Mouse (Mus musculus) layer of hippocampus, postnatal 36 days (tissue): Measurements from ENCODE around the gene Rcor2. TPM values are rescaled to one million over a fixed set of nuclear protein-coding genes. Genes with fewer than 3 reads are reported as not detected.

Source experiments
- DNase-seq, 2 experiments: peaks; one replicate each; pipeline ENCODE4 v3.0.0; 2022
- total RNA-seq, 2 experiments: library from RNA; stranded (reverse); gene quantifications; 2 replicates each; pipeline ENCODE4 v1.2.3; 2021

Rcor2 gene
- total RNA-seq, 2 experiments from 2014 or later: 17.5 to 18.7 TPM

DNA sequence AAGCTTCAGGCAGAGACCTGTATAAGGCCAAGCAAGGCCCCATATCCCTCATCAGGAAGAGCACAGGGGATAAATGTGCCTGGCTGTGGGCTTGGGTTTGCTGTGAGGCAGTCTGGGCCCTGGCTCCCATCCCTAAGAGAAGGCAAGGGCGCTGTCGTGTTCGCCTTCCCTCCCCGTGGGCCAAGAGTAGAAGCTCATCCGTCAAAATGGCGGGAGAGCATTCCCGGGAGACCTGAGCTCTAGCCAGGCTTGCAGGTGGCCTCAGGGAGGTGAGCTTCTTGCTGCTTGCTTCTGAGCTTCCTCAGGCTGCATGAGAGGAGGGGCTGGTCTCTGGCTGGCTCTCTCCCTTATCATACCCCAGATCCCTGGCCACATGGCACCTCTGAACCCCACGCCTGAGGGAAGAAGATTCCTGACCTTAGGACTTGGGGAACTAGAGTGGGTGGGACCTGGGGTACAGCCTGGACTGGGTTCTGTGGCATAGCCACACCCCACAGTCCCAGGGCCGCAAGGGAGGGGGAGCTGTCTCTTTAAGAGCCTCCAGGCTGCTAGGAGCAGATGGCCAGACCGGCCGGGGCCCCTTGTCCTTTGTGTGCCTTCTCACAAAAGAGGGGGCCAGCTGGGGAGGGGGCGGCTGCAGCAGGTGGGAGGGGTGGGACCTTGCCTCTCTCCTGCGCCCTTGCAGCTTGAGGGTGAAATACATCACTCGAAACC, 1.5 kb upstream of the Rcor2 start:
- no peak for DNase-seq

DNA sequence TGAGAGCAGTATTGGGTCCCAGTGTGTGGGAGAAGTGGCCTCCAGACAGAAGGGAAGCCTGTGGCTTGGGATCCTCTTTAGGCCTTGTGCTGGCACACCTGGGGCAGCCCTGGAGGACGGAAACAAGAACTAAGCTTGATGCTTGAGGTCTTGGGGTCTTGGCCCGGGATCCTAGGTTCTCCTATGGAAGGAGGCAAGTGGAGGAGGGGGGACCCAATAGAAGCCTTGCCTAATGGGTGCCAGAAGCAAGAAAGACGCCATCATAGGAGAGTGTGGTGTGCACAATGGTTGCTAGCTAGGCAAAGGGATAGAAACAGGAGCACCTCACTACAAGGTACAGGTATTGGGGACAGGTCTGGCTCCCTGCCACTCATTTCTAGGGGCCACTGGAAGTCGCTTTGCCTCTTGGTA, 699 bp upstream of the Rcor2 start:
- peak in 1 of 2 experiments; percentile 7 for DNase-seq

DNA sequence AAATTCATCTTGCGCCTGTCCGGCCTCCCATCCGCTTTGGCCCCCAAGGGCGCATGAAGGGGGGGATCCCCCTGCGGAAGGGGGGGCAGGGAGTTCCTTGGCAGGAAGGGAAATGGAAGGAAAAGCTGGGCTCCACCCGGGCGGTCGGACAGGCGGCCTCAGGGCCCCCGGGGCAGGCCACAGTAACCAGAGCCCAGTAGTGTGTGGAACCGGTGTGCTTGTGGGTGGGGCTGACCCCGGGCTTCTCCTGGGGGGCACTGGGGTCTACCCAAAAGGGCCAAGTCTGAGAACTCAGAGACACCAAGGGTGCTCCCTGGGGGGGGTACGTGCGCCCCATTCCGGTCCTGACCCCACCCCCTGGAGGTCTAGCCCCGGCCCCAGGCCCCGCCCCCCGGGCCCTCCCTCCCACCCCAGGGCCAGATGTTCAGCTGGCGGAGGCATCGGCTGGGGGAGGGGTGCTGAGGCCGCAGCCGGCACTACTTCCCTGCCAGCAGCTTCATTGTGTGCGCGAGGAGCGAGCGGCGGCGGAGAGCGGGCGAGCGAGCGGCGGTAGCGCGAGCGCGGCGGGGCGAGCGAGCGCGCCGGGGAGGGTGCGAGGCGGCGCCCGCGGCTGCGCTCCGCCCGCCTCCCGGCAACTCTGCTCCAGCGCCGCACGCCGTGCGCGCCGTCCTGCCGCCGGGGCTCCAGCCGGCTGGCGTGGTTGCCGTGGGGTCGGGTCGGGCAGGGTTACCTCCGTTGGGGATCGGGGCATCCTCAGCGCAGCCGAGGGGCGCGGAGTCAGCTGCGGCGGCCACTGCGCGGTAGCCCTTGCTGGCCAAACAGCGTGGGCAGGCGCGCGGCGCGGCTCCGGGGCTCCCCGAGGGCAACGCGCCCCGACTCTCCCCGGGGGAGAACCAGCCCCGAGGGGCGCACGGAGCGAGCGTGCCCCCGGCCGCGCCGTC, 926 bp downstream of the Rcor2 start:
- peak; percentile 71 to 73 for DNase-seq

DNA sequence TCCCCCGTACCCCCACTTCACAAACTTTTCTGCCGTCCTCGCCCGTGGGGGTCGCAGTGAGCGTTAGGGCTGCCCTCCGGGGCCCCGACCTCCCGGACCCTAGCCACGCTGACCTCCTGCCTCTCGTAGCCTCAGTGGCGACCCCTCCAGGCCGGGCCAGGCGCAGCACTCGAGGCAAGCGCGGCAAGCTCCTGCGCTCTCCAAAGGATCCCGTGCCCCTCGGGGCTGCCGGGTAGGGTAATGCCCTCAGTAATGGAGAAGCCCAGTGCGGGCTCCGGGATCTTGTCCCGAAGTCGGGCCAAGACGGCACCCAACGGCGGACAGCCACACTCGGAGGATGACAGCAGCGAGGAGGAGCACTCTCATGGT, 1.6 kb downstream of the Rcor2 start:
- peak; percentile 53 to 67 for DNase-seq

DNA sequence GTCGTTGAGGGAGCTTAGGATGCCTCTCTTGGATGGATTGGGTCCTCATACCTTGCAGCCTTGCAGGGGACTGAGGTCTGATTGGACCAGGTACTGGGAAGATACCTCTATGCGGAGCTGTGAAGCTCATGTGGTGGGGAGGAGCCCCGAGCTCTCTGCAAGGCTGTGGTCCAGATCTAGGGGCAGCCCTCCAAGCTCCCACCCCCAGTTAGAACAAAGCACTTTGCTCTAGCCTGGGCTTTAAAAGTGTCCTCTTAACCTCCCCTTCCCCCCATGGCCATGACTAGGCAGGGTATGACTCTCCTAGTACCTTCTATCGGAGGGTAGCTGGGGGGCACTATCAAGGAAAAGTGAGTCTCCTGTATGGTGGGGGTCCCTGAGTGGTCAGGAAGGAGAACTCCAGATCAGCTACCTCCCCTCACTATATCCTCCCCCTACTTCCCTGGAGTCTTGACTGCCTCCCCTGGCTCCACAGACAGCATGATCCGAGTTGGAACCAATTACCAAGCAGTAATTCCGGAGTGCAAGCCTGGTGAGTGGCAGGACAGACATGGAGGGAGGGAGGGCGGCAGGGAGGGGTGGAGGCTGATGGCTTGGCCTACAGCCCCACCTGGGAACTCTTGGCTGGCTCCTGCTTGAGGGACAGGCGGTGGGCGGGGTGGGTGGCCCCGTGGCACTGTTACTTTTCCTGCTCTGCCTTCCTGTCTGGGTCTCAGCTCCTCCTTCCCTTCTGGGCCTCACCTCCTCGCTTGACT, 2.3 kb downstream of the Rcor2 start:
- peak in 1 of 2 experiments; percentile 16 for DNase-seq

DNA sequence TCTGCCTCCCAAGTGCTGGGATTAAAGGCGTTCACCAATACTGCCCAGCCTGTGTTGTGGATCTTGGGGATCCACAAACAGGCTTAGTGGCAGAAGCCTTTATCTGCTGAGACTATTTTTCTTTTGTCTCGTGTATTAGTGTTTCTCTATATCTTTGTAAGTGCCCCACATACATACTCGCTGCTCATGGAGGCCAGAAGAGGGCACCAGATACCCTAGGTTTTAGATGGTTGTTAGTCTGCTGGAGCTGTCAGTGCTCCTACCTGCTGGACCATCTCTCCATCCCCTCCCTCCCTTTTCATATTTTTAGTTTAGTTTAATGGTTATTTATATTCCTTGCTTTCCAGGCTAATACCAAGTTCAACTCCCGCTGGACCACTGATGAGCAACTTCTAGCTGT, 6.4 kb downstream of the Rcor2 start:
- DNase-seq: no peak

- peak; percentile 73 for DNase-seq
These were observed 7.3 kb downstream of the Rcor2 start for GRCm38 (mm10) chr19:7274326-7274990.

GRCm38 (mm10) chr19:7275131-7275789, 8.1 kb downstream of the Rcor2 start:
- DNase-seq: no peak

DNA sequence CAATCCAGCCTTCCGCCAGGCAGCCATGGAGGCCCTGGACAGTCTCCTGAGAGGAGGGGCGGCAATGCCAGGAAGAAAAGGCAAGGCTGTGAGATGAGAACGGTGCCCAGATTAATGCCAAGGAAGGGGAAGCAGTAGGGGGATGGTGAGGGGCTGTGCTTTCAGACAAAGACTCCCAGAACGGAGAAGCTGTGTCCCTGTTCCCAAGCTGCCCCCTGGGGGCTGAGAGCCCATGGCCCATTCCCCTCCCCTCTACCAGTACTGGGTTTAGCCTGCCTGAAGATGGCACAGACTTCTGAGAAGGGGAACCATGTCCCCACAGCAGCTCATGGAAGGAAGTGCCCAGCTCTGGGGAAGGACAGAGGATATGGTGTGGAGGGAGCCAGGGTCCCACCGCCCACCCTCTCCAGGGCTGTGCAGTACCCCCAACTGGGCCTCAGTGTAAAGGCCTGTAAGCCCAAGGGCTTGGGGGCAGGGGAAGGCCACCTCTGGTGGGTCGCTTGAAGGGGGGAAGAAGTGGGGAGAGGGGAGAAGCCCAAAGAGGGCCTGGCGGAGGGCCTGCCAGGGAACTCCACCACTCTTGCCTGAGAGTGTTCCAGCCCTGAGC, 9.0 kb downstream of the Rcor2 start:
- DNase-seq: no peak

- no peak for DNase-seq
These were observed 9.7 kb downstream of the Rcor2 start for GRCm38 (mm10) chr19:7276796-7277195.

DNA sequence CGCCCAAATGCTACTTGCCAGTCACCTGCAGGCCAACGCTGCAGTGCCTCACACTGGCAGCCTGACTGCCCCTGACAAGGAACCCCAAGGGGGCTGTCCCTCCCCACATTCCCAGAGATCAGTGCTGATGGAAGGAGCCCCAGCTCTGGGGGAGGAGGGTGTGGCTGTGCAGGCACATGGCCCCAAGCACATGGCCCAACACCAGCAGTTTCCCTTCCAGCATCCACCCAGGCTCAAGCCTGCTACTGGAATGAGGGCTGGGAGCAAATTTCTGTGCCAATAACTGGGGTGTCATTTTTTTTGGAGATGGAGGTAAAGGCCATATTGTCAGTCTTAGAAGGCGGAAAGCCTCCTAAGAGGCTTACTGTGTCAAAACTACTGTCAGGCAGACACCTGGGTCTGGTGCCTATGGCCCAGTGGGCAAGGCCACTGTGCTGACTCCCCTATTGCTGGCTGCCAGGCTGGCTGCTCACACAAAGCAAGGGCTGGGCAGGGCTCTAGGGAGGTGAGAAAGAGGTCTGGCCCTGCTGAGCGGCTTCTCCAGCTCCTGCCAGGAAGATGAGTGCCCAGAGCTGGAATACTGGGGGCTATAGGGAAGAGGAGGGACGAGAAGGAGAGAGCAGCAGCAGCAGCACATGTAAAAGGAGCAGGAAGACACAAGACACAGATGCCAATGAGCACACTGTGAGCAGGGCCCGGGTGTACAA, 11.2 kb downstream of the Rcor2 start:
- no peak for DNase-seq

DNA sequence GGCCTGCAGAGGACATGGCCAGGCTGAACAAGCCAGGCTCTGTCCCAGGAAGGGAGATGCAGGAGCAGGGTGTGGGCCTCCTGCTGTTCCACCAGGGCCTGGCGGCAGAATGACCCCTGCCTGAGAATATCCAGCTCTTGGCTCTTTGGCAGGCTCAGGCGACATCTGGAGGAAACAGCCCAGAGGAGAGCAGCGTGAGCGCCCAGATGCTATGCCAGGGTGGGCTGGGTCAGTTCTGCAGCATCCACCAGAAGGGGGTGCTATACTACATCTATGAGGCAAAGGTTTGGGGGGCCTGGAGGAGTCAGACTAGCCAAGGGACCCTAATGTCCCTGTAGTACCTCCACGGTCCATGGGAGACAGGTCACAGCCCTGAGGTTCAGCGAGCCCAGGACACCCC, 12.0 kb downstream of the Rcor2 start:
- DNase-seq: peak in 1 of 2 experiments; percentile 37

- DNase-seq: peak; percentile 73 to 76
These were observed 13.6 kb downstream of the Rcor2 start for GRCm38 (mm10) chr19:7280557-7281330.

DNA sequence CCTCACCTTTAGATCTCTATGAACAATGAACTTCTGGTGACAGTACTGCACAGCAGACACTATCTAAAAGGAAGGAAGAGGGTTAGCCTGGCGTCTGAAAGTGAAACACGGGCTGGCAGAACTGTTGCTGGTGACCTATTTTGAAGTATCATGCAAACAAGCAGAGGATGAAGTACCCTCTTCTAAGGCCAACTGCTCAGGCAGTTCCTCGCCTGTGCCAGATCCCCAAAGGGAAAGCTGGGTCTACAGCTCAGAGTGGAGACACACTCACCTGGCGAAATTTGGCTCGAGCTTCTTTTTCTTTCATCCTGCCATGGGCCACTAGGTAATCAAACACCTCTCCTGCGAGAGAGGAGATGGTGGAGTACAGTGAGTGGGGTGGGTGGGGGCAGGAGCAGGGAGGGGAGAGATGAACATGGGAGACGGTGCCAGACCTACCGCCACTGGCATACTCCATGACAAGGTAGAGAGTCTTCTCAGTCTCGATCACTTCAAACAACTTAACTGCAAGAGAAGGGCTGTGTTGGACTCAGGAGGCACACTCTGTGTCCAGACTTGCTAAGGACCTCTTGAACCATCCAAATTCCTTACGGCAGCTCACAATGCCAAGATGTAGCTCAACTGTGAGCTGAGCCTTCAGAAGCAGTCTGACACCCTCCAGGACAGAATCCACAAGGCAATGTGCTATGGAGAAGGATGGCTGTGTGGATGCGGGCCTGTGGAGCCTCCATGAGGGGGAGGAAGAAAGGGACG, 19.6 kb downstream of the Rcor2 start:
- DNase-seq: no peak

- no peak for DNase-seq
These were observed 21.2 kb downstream of the Rcor2 start for GRCm38 (mm10) chr19:7288288-7288687.

DNA sequence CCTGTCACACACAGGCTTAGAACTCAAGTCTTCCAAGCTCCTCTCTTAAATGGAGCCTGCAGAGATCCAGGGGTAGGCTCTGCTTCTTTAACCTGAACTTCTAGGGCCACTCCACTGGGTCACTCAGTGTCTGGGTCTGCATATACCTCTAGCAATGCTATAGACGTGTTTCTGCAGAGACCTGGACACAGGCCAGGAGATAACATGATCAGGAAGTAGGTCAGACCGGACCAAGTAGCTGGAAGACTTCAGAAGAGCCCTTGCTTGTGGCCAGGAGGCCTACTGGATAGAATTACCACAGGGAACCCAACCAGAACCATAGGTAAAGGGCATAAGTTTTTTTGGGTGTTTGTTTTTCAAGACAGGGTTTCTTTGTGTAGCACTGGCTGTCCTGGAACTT, 22.6 kb downstream of the Rcor2 start:
- no peak for DNase-seq

- no peak for DNase-seq
These were observed 25.0 kb downstream of the Rcor2 start for GRCm38 (mm10) chr19:7291958-7292709.
